Mouse (Mus musculus) Patski (cell line): ENCODE measurements around the gene Scnn1a. TPM values are rescaled to one million over a fixed set of nuclear protein-coding genes. Genes with fewer than 3 reads are reported as not detected.

ENCODE experiments used
- ATAC-seq: fragments of 100-300 bp; one replicate; pipeline ENCODE4 v1.8.0; 2021
- CTCF ChIA-PET: fragments of 350-600 bp; sonication (Branson Sonifier 250); formaldehyde crosslinking; loops from one replicate; lab custom pipeline; 2022; ENCODE audit warnings: inconsistent platforms; lab: Charles Lee
- POLR2A ChIA-PET: fragments of 350-600 bp; sonication (Branson Sonifier 250); formaldehyde crosslinking; loops from one replicate; lab custom pipeline; 2022; ENCODE audit warnings: antibody characterized with exemption, inconsistent platforms; lab: Charles Lee
- DNase-seq: peaks from one replicate; pipeline ENCODE4 v3.0.0-alpha.2; 2011; ENCODE audit warnings: low read depth, low spot score
- H3K27me3 ChIP-seq: fragments of 371-371 bp; one replicate; pipeline ENCODE4 v1.5.1; 2021
- CTCF ChIP-seq: fragments of 100-300 bp; IDR thresholded peaks from one replicate; pipeline ENCODE4 v1.5.1; 2021
- in situ Hi-C: fragments of 300-500 bp; cut with MboI; formaldehyde crosslinking; loops from 3 replicates; pipeline ENCODE4 v1.11.1; 2018; ENCODE audit warnings: low pct_unique_long_range_greater_than_20kb, mixed read lengths
- polyA plus RNA-seq: library from polyadenylated mRNA; unstranded; gene quantifications from one replicate; pipeline ENCODE4 v1.2.3, GENCODE M21; 2021

The Scnn1a gene
- polyA plus RNA-seq, 1 experiment from 2014 or later: 1.8 TPM

DNA sequence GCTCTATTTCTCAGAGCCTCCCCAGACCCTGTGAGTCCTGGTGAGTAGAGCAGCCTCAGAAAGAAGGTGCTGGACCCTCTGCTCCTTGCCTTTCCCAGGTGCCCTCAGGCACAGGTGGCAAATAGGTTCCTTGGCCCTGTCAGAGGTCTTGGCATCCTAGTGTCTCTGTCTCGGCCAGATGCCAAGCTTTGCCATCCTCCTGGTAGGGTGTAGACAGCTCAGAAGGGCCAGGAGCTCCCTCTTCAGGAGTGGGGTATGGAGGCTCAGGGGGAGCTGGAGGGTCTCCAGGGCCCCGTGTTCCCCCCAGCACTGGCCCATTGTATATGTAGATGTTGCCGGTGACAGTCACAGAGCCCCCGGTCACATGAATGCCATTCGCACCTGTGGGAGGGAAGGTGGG, 13.4 kb upstream of the Scnn1a start:
- in situ Hi-C loops: no loop called here
- POLR2A ChIA-PET: no interaction called here
- no peaks in the 10 kb centered on the region for H3K27me3 ChIP-seq
- TF ChIP-seq CTCF: no peak
- no peak for ATAC-seq
- CTCF ChIA-PET: interaction anchor here (1.4 kb wide), 1 partner anchor 13 kb away, joined by 3 read pairs; no protein-coding TSS in a partner anchor
- DNase-seq: no peak

DNA sequence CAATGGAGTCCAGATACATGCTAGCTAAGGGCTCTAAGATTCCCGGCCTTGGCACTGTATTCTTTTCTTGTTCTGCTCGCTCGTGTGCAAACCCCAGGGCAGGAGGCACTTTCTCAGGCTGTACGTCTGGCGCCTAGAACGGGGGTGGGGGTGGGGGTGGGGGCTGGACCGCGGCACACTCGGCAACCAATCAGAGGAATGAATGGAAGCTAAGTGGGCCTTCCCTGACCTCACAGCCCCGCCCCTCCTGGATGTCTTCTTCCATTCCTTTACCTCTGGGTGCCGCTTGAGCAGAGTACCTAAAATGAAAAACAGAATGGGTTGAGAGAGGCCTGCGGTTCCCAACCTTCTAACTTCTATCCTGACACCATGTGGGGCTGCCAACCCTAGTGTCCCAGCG, 11.5 kb upstream of the Scnn1a start:
- CTCF ChIA-PET: interaction anchor here (2.4 kb wide), 1 partner anchor 12 kb away, joined by 7 read pairs; no protein-coding TSS in a partner anchor
- POLR2A ChIA-PET: interaction anchor here (1.4 kb wide), 1 partner anchor 55 kb away, joined by 4 read pairs; no protein-coding TSS in a partner anchor
- ATAC-seq (no peak), DNase-seq (no peak)
- in situ Hi-C loops: no loop called here
- no peak for TF ChIP-seq CTCF
- no peaks in the 10 kb centered on the region for H3K27me3 ChIP-seq

DNA sequence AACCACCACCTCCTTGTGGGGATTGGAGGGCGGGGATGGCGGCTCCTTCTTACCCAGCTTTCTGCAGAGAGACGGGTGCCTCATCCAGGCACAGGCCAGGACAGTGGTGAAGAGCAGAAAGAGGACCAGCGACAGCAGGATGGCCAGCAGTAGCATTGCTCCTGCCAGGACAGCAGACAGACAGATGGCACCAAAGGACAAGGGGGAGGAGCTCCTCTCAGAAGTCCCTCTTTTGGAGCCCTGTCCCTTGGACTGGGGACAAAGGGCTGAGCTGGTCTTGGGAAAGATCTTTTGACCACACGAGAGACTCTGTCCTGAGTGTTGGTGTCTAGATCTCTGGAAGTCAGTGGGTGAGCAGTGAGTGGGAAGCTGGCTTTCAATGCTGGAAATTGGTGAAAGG, 11.1 kb upstream of the Scnn1a start:
- H3K27me3 ChIP-seq: no peaks in the 10 kb centered on the region
- POLR2A ChIA-PET: interaction anchor here (1.4 kb wide), 1 partner anchor 54 kb away, joined by 4 read pairs; no protein-coding TSS in a partner anchor
- TF ChIP-seq CTCF: no peak
- ATAC-seq (no peak), DNase-seq (no peak)
- CTCF ChIA-PET: interaction anchor here (2.4 kb wide), 1 partner anchor 13 kb away, joined by 7 read pairs; no protein-coding TSS in a partner anchor
- in situ Hi-C loops: no loop called here

DNA sequence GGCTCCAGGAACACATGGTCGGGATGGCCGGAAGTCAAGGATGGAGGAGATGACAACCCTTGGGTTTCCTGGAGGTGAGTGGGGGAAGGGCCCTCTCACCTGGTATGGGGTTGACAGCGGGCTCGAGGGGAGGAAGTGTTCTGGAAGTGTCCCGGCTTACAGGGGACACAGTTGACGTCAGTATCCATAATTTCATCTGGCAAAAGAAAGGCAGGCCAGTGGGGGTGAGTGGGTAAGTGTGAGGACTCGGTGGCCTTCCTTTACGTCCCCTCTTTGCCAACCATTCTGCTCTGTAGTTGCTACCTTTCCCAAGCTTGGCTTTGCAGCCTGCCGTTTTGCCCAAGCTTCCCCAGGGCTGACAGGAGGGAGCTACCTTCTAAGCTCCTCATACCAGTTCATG, 8.3 kb upstream of the Scnn1a start:
- in situ Hi-C loops: no loop called here
- no peak for ATAC-seq
- no peaks in the 10 kb centered on the region for H3K27me3 ChIP-seq
- CTCF ChIA-PET: interaction anchor here (2.0 kb wide), 1 partner anchor 37 kb away, joined by 5 read pairs; no protein-coding TSS in a partner anchor
- POLR2A ChIA-PET: interaction anchor here (2.8 kb wide), 1 partner anchor 38 kb away, joined by 15 read pairs; the partner anchor contains the start of gene Tnfrsf1a
- no peak for TF ChIP-seq CTCF
- no peak for DNase-seq

DNA sequence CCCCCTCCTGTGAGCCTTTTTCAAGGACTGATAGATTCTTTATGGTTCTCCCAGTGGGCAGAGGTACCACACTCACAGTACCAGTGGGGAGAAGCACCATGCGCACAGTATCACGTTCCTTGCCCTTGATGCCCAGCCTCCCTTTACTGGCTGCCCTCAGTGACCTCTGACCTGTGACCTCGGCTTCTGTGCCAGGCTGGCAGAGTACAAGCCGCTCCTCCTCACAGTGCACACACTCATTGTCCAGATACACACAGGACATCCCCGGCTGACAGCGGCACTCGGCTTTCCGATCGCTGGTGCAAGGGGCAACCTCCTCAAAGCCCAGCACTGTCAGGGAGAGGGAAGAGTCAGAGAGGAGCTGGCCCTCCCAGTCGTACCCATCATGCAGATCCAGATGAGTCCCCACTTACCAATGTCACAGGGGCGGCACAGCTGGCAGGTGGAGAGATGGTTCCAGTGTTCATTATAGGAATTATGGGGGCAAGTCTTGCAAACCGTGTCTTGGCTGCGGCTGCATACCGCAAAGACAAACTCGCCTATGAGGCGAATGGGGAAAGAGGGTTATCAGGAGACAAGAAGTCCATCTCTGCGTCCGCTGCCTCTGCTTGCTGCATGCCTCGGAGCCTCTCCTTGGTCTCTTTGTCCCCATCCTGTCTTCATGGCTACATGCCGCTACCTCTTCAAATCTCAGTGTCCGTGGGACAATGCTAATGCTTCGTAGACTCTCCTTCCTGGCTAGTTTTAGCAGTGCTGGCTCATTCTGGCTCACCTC, 7.7 kb upstream of the Scnn1a start:
- no peak for DNase-seq
- no peaks in the 10 kb centered on the region for H3K27me3 ChIP-seq
- CTCF ChIA-PET: interaction anchor here (2.0 kb wide), 1 partner anchor 37 kb away, joined by 5 read pairs; no protein-coding TSS in a partner anchor
- ATAC-seq: no peak
- TF ChIP-seq CTCF: no peak
- in situ Hi-C loops: no loop called here
- POLR2A ChIA-PET: interaction anchor here (2.8 kb wide), 1 partner anchor 37 kb away, joined by 15 read pairs; the partner anchor contains the start of gene Tnfrsf1a

DNA sequence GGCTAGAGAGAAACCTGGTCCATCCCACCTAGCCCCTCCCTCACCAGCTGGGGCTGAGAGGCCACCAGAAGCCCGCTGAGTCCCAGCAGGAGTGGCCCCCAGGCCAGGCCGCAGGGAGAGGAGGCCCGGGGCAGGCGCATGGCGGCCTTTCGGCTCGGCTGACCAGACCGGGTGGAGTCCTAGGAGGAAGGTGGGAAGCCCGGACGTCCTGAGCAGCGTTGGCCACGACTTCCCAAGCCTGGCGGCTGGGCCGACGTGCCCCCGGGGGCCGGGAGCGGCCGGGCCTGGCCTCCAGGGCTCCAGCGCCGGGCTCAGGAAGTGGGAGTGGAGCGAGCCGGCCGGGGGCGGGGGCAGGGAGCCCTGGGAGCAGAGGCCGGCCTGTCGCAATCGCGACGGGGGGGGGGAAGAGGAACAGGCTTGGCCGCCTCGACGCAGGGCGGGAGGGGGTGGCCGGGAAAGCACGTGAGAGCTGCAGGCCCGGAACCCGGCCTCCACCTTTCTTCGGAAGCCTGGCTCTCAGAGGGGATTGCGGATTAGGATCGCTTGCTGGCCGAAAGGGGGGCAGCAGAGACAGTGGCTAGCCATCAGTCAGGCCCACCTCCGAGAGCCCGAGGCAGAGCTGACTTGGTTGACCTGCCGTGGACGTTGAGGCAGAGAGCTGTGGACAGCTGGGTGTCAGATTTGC, 6.8 kb upstream of the Scnn1a start, which contains the start of gene Ltbr:
Ltbr (minus strand) TSS at position 340 of the 685 bp plus-strand sequence.
- ChIA-PET POLR2A (interaction anchor here (0.9 to 2.8 kb wide), 4 partner anchors 15 to 90 kb away, joined by 3 to 15 read pairs (median 3); partner anchors contain the start of gene Tnfrsf1a), CTCF (interaction anchor here (0.7 to 2.0 kb wide), 3 partner anchors 14 to 52 kb away, joined by 3 to 5 read pairs (median 4); no protein-coding TSS in a partner anchor)
- DNase-seq: no peak
- no peaks in the 10 kb centered on the region for H3K27me3 ChIP-seq
- TF ChIP-seq CTCF: no peak
- peak; percentile 85 for ATAC-seq
- in situ Hi-C loops: no loop called here

DNA sequence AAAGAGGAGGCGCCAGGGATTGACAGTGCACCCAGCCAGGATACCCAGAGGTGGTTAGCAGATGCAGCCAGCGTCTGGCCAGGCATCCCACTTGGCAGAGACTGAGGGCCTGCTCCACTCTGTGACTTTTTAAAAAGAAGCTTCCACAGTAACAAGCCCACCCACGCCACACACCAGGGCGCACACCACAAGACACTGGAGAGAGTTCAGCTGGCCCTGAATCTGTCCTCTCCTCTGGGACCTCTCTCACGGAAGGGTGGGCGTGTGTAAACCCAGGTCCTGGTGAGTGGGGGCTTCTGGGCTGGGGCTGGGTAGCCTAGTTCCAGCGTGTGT, 6.3 kb upstream of the Scnn1a start:
- peak; percentile 36 for ATAC-seq
- ChIA-PET CTCF (interaction anchor here (0.7 to 1.4 kb wide), 2 partner anchors 14 to 52 kb away, joined by 3 to 4 read pairs; no protein-coding TSS in a partner anchor), POLR2A (interaction anchor here (0.9 to 2.8 kb wide), 4 partner anchors 14 to 90 kb away, joined by 3 to 15 read pairs (median 3); partner anchors contain the start of gene Tnfrsf1a)
- TF ChIP-seq CTCF: no peak
- DNase-seq: no peak
- no peaks in the 10 kb centered on the region for H3K27me3 ChIP-seq
- in situ Hi-C loops: no loop called here

DNA sequence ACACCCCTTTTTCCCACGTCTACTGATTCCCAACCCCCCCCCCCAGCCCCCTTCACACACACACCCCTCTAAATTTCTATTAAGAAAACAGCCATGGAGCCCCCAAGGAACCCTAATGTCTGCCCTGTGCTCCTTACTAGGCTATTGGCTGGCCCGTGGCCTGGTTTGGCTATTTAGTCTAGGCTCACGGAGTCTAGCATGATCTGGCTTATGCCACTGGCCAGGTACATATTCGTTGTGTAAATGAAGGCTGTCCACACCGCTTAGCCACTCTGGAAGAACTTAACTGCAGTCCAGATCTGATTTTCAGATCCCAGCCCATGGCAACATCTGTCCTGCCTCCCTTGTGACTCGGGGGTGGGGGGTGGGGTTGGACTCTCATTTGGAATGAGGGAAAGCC, 5.7 kb upstream of the Scnn1a start:
- no peak for TF ChIP-seq CTCF
- in situ Hi-C loops: no loop called here
- ChIA-PET CTCF (interaction anchor here (0.7 to 1.4 kb wide), 2 partner anchors 13 to 51 kb away, joined by 3 to 4 read pairs; no protein-coding TSS in a partner anchor), POLR2A (interaction anchor here (0.7 to 2.8 kb wide), 5 partner anchors 14 to 89 kb away, joined by 3 to 15 read pairs (median 3); partner anchors contain the start of gene Tnfrsf1a)
- H3K27me3 ChIP-seq: no peaks in the 10 kb centered on the region
- ATAC-seq: no peak
- no peak for DNase-seq

DNA sequence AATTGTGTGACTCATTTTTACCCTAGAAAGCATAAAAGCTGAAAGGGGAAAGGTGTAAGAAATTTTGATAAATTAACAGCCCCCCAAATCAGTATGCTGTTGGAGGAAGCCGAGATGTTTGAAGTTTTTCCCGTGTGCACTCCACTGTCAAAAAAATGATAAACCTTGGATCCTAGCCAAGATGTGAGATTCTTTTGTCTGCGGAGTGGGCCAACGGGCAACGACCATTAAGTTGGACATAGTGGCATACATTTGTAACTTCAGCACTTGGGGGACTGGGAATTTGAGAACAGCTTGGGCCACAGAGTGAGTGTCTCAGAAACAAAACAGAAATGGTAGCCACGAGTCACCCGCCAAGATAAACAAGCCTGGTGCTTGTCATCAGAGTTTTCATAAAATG, 3.4 kb upstream of the Scnn1a start:
- ATAC-seq: no peak
- TF ChIP-seq CTCF: no peak
- DNase-seq: no peak
- no peaks in the 10 kb centered on the region for H3K27me3 ChIP-seq
- in situ Hi-C loops: no loop called here
- ChIA-PET CTCF (no interaction called here), POLR2A (no interaction called here)
